Mouse (Mus musculus): ENCODE measurements around the gene Dnttip1.

The Dnttip1 gene

DNA sequence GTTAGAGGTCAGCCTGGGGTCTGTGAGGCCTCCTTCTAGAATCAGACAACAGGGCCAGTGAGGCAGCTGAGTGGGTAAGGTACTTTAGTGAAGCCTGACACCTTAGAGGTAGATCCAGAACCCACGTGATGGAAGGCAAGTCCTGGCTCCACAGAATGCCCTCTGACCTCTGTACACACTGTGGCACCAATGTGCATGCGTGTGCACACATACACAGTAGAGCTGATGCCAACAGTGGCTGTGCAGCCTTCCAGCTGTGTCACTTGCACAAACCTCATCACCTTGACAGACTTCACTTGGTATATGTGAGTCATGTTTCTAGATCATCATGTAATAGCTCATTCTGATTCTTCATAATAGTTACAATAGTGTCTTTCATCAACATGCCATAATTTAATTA is 6.7 kb downstream of the Dnttip1 start:
- no peak for DNase-seq (ENCODE audit: low read depth in 2 of 2, low spot score in 2 of 2)

DNA sequence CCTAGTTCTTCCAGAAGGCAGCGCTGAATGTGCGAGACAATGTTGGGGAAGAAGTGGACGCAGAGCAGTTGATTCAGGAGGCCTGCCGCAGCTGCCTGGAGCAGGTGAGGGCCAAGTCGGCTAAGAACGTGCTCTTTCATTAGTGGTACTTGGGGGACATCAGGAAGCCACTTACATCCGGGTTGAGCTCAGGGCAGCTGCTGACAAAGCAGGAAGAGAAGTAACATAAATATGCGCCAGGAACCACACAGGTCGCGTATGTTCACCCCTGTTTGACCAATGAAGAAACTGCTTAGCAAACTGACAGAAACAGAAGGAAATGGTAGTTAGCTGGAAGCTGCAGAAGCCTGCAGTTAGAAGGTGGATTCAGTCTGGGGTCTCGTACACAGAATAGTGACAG is 8.3 kb downstream of the Dnttip1 start:
- no peak for DNase-seq (ENCODE audit: low read depth in 2 of 2, low spot score in 2 of 2)

DNA sequence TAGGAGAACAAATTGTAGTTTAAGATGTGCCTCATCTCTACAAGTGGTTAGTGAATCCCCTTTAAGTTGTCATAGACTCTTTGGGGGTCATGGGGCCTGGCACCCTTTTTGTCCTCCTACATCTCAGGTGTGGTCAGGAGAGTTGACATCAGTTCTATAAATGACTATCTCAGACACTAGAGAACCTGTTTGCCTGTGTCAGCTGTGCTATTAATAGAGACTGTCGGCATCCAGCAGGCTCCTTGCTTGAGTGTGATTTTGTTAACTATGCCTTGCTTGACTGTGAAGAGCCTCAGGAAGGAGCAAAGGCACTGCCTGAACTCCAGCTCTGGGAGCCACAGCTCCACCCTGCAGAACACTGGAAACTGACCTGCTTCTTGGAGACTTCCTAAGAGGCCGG is 9.0 kb downstream of the Dnttip1 start:
- DNase-seq (ENCODE audit: low read depth in 2 of 2, low spot score in 2 of 2) = no peak

DNA sequence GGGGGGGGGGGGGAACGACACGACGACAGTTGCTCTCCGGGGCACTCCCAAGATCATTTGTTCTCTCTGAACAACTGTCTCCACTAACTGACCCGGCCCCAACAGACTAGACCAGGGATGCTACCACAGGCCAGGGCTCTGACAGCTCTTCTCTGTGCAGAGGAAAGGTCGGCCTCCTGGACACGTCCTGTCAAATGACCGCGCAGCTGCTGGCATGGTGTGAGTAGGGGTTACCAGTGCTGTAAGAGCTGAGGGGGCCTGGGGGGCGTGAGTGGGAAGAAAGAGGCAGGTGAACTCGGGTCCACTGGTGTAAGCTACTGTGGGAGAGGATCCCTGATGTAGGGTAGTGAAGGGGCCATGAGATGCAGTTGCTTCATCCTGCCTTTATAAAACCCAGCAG is 12.1 kb downstream of the Dnttip1 start:
- DNase-seq (ENCODE audit: low read depth in 2 of 2, low spot score in 2 of 2) = no peak

DNA sequence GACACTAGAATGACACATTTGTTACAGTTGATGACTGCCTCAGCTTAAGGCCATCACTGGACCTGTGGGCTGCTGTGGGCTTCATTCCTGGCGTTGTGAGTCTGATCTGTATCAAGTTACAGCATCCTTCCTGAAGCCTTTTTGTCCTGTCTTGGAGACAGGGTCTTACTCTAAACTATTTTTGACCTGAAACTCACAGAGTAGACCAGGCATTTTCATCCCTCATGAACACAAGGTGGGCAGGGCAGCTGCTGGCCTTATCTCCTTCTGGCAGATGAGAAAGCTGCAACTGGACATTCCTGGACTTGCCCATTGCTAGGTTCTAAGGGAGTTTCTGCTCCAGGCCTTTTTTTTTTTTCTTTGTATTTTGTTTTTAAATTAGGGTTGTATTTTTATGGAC is 12.9 kb downstream of the Dnttip1 start:
- DNase-seq (ENCODE audit: low read depth in 2 of 2, low spot score in 2 of 2) = no peak

DNA sequence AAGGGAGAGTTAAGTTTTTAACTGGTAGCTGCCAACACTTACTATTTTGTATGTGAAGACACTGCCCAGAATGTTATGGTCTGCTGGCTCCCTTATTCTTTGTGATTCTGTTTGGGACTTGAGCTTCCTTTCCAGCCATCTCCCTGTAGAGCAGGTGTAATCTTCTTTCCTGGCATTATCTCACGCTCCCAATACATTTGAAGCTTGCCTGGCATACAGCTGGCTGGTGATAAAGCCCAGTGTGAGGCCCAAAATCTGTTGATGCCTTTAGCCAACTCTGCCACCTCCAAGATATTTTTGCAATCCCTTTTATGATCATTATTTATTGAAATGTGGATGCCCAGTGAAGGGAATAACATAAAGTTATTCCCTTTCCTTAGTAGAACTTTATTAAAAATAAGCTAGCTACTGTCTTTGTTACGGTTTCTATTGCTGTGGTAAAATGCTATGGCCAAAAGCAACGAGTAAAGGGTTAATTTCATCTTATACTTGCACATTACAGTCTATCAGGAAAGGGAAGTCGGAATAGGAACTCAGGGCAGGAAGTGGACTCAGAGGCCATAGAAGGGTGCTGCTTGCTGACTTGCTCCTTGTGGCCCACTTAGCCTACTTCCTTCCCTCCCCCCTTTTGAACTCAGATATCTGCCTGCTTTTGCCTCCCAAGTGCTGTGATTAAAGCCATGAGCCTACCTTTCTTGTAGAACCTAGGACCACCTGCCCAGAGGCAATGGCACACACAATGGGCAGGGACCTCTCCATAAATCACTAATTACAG is 14.5 kb downstream of the Dnttip1 start:
- DNase-seq (ENCODE audit: low read depth in 2 of 2, low spot score in 2 of 2) = no peak

DNA sequence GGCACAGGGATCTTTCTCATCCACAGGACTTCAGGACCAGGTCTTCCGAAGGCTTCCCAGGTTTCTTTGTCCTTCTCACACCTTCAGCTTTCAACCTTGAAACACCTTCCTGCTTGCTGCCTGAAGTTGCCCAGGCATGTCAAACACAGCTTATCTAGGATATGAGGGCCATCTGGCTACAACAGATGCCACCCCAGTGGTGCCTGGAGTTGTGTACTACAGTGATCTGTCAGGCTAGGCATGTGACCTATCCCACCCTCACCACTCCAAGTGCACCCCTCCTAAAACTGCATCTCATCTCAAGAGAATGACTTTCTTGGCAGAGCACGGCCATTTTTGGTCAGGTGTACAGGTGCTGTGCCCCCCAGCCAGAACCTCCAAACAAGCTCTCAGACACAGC is 15.7 kb downstream of the Dnttip1 start:
- no peak for DNase-seq (ENCODE audit: low read depth in 2 of 2, low spot score in 2 of 2)

DNA sequence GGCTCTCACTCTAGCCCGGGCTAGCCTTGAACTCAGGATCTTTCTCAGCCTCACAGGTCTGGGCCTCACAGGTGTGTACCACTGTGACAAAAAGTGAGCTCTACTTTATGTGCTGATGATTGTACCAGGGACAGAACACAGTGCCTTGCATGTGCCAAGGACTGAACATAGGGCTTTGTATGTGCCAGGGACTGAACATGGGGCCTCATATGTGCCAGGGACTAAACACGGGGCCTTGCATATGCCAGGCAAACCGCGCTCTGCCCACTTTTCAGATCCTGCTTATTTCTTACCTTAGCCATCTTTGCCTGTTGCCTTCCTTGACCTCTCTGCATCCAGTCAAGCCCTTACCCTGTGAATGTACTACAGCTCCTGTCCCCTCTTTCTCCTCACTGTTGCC is 16.2 kb downstream of the Dnttip1 start:
- no peak for DNase-seq (ENCODE audit: low read depth in 2 of 2, low spot score in 2 of 2)

DNA sequence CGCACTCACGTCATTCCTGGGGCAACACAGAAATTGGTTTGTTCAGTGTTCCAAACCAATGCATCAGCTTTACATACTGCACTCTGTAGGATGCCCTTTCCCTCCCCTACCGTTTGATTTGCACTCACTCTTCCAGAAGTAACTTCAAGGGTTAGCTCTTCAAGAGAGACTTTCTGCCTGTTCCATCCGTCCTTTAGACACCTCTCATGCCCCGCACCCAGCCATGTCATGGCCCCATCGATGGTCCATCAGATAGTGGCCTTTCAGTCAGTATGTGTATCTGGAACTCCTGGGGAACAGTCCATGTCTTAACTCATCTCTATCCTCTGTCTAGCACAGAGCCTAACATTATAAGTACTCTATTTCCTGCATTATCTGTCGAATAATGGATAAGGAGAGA is 16.8 kb downstream of the Dnttip1 start:
- no peak for DNase-seq (ENCODE audit: low read depth in 2 of 2, low spot score in 2 of 2)

DNA sequence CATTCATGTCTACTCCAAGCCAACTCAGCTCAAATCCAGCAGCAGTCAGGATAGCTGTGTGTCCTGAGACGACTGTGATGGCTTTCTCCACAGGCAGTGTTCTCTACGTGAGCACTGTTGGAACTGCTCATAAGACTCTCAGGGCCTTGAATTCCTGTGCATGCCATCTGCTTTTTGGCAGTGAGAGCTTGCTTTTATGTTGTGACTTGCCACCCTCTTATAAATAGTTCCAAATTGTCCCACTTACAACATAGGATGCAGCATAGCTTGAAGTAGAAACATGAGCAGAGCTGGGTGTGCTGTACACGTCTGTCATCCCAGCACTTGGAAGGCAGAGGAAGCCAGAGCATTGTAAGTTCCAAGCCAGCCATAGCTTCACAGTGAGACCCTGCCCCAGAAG is 20.1 kb downstream of the Dnttip1 start:
- no peak for DNase-seq (ENCODE audit: low read depth in 2 of 2, low spot score in 2 of 2)

DNA sequence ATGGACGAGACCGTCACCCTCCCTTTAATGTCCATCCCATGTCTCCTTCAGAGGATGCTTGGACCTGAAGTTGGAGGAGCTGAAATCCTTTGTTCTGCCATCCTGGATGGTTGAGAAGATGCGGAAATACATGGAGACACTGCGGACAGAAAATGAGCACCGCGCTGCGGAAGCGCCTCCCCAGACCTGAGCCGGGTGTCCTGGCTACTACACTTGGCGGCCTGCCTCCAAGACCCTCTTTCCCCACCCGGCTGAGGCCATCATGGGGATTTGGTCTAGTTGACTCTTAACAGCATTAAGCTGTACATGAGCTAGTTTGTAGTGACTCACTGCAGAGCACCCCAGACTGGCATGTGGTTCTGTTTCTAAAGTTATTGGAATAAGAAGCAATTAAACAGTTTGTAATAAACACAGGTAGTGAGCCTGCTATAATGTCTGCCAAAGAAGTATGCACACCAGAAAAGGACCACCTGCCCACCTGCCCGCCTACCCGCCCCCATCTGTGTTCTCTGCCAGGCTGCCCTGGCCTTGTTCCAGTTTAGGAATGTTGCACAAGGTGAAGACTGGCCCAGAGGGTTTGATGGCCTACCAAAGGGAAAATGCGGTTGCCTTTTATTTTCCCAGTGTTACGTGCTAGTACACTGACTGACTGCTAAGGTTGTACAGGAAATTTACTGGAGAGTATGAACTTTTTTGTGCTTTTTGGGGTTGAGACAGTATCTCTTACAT is 22.2 kb downstream of the Dnttip1 start:
- DNase-seq (ENCODE audit: low read depth in 2 of 2, low spot score in 2 of 2) = no peak

DNA sequence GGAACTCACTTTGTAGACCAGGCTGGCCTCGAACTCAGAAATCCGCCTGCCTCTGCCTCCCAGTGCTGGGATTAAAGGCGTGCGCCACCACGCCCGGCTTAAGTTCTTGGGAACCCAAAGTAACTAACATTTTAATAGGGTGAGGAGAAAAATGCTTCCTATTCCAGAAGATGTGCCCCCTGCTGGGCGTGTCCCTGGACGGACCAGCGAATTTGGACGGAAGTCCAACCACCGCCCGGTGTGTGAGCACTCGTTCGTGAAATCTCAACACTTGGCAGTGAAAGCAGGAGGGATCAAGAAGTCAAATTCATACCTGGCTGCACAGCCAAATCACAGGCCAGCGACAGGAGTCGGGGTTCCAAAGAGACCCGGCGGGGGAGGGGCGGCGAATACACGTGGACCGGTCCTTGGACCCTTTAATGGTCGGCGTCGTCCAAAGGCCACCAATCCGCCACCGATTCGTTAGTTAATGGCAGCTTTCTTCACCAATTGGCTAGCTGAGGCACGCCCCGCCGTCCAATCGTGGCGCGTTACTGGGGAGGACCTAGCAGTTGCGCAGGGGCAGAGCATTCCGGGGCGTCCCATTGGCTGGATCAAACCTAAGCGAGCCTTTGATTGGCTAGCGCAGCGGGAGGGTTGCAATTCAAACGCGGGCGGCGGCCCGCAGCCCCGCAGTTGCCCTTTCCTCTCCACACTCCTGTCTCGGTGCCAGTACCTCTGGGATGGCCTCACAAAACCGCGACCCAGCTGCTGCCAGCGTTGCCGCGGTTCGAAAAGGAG is 23.7 kb downstream of the Dnttip1 start, which contains the start of gene Ube2c:
TSS of gene Ube2c (plus strand) at position 641 of the 780 bp plus-strand sequence.
- DNase-seq (ENCODE audit: low read depth in 2 of 2, low spot score in 2 of 2) = peak; percentile 90 to 92

DNA sequence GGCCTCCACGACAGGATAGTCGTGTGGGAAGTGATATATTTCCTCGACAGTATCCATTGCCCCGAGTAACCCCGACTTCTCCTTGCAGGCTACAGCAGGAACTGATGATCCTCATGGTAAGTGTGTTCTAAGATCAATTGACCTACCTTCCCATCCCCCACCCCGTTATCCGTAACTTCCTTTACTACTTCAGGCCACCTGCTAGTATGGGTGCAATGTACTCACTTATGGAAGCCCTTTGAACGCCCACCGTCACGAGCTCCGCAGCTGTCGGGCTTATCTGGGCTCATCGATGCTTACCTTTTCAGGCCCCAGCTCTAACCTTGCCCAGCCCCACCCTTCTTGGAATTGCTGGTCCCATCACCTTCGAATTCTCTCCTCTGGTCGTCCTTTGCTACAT is 24.5 kb downstream of the Dnttip1 start:
- no peak for DNase-seq (ENCODE audit: low read depth in 2 of 2, low spot score in 2 of 2)

DNA sequence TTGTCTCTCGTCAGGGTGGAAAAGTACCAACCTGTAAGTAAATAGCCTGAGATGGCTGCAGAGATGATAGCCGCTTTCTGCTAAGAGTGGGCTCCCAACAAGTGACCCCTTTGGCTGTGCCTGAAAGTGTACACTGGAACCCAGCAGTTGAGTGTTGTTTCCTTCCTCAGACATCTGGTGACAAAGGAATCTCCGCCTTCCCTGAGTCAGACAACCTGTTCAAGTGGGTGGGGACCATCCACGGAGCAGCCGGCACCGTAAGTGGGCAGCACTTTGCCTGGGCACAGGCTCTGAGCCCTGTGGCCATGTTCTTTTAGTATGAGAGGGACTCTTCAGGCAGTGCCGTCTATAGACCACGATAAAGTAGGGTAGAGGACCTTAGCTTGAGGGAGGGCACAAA is 25.3 kb downstream of the Dnttip1 start:
- no peak for DNase-seq (ENCODE audit: low read depth in 2 of 2, low spot score in 2 of 2)

DNA sequence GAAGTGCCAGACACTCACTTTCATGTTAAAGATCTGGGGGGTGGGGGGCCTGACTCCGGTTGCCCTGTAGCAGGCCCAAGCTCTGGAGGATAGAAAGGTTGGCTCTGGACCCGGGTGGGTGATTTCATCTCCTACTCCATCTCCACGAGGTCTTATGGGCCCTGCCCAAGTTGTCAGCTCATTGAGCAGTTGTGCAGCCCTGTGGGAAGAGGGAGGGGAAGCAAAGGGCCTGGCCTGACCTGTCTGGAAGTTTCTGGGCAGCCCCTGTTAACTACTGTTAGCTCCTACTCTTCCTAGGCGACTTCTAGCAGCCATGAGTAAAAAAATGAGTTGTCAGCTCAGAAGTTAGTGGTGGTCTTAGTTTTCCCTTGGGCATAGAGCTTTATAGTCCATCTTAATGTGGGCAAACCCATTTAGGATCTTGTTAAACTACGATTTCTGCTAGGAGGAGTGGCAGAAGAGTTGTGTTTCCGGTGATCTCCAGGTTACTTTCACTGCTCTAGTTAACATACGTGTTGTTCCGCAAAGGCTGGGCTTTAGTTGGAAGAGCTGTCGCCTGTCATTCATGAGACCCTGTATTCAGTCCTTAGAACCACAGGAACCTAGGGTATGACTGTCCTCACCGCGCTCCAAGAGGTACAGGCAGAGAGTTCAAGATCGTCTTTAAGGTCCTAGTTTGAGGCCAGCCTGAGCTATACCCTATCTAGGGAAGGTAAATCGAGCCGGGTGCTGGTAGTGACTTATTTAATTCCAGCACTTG is 27.6 kb downstream of the Dnttip1 start:
- DNase-seq (ENCODE audit: low read depth in 2 of 2, low spot score in 2 of 2) = no peak

DNA sequence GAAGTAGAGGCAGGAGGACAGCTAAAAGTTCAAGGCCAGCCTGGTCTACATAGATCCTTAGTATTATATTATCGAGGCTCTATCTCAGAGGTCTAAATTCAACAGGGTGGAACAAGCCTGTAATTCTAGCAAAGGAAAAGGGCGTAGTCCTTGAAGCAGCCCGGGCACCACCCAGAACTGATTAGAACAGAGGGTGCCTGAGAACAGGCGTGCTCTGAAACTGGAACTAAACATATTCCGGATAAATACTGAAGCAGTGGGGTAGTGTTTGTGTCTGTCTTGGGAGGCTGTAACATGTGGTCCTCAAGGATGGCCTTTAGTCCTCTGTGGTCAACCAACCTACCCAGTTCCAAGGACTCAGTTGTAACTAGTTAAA is 28.2 kb downstream of the Dnttip1 start:
- DNase-seq (ENCODE audit: low read depth in 2 of 2, low spot score in 2 of 2) = no peak

DNA sequence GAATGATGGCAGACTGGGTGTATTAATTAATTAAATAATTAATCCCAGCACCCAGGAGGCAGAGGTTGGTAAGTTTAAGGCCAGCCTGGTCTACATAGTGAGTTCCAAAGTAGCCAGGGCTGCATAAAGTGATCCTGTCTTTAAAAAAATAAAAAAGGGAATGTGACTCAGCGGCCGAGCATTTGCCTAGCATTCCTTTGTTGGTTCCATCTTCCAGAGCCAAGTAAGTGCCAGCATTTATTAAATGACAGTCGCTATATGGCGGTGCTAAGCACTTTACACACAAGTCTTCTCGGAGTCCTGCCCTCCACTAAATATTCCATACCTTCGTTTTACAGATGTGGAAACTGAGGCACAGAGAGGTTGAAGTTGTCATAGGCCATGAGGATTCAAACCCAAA is 30.3 kb downstream of the Dnttip1 start:
- DNase-seq (ENCODE audit: low read depth in 2 of 2, low spot score in 2 of 2) = no peak

DNA sequence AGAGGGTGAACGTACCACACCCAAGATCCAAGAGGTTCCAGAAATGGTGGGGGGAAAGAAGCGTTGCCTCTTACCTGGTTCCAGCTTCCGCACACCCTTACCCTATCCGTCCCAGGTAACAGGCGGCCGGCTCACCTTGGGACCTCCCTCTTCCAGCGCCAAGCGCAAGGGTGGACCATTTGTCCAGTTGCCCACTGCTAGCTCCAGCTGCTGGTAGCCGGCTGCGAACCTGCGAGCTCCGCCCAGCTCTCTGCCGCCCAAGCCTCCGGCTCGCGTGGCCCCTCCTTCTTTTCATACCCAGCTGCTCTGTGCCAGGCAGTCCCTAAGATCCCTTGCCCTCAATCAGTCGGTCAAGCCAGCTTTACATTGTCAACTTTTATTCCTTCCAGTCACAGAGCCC is 31.0 kb downstream of the Dnttip1 start:
- DNase-seq (ENCODE audit: low read depth in 2 of 2, low spot score in 2 of 2) = no peak

DNA sequence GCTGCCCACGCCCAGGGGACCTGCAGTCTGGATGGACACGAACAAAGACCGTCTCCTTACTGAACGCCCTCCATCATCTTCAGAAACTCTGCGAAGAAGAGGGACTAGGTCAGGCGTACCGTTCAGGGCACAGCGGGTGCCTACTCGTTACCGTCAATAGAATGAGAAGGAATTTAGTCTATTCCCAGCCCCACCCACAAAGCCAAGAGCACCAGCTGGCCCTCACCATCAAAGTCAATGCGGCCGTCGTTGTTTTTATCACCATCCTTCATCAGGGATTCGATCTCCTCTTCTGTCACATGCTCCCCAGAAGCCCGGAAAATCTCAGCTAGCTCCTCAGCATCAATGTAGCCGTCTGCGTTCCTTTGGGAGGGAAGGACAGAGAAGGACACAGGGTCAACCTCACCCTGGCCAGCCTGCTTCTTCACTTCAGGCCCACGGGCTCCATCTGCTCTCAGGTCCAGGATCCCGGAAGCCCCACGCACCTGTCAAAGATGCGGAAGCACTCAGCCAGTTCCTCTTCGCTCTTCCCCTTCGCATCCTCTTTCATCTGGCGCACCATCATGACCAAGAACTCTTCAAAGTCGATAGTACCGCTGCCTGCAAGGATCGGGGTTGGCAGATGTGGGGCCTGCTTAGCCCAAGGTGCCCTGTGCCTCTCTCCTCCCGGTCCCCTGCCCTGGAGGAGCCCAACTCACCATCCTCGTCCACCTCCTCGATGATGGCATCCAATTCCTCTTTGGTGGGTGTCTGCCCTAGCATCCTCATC is 31.6 kb downstream of the Dnttip1 start:
- no peak for DNase-seq (ENCODE audit: low read depth in 2 of 2, low spot score in 2 of 2)

DNA sequence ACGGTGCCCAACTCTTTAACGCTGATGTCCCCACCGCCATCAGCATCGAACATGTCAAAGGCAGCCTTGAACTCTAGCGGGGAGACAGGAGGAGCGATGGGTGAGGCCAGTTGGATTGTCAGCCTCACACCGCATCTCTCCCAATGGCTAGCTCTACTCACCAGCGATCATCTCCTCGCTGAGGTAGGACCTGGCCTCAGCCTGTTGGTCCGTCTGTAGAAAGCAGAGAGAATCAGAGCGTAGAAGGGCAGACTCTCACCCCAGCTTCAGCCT is 32.2 kb downstream of the Dnttip1 start:
- DNase-seq (ENCODE audit: low read depth in 2 of 2, low spot score in 2 of 2) = no peak

DNA sequence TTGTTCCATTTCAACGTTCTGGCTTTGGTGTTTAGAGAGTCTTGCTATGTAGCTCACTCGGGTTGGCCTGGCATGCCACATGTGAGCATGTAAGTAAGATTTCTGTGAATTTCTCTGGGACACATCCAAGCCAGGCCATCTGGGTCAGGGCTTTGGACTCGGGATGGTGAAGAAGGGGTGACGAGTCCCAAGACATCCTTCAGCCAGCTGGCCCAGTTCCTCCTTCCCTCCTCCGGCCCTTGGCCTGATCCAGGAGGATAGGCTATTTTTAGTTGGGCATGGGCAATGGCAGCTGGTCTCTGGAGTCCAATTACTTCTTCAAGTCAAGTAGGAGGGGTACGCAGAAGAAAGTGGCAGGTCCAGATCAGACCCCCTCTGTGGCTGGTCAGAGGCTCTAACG is 33.0 kb downstream of the Dnttip1 start:
- no peak for DNase-seq (ENCODE audit: low read depth in 2 of 2, low spot score in 2 of 2)
